Mouse (Mus musculus) adrenal gland, postnatal 4 days (tissue): Measurements from ENCODE around the gene Gm4631. TPM values are rescaled to one million over a fixed set of nuclear protein-coding genes. Genes with fewer than 3 reads are reported as not detected.
"Not testable (repeated sequence)": the region's sequence is repeated elsewhere in the genome, so short reads cannot be mapped to it uniquely, and the experiment has no call there.

ENCODE experiments used
- DNase-seq, 2 experiments: peaks; one replicate each; pipeline ENCODE4 v3.0.0; 2021 to 2022; ENCODE audit warnings: low spot score in 2 of 2, mixed read lengths in 2 of 2
- long read RNA-seq, 2 experiments: library from polyadenylated mRNA; stranded (forward); transcript quantifications; one replicate each; pipeline ENCODE4 v2.0.0; 2021
- total RNA-seq, 2 experiments: library from RNA; stranded (reverse); gene quantifications; 2 replicates each; pipeline ENCODE4 v1.2.3; 2021

The Gm4631 gene
- 10 to 100 TPM; 40.1 to 42.1 TPM for total RNA-seq
- long read RNA-seq, experiment 1 = 0 reads
- long read RNA-seq, experiment 2, partial matches to known transcripts = 1 of 2 reads
- long read RNA-seq, experiment 2, other reads (novel, unspliced or antisense) = 1 of 2 reads

- not testable (repeated sequence) for DNase-seq
Observed at GRCm38 (mm10) chr2:175338097-175338496, at the start of gene Gm4631. TSS of gene Gm4631 (minus strand) at chr2:175338197.

- DNase-seq = not testable (repeated sequence)
Observed at GRCm38 (mm10) chr2:175372136-175372535, 34.1 kb upstream of the Gm4631 start, which contains the start of gene Zfp968. TSS of gene Zfp968 (plus strand) at chr2:175372436.

- not testable (repeated sequence) for DNase-seq
Observed at GRCm38 (mm10) chr2:175274825-175275224, 63.2 kb downstream of the Gm4631 start, which contains the start of gene Gm14440. TSS of gene Gm14440 (plus strand) at chr2:175275125.

Other genes starting within 250 kb of the Gm4631 start
- 10 to 100 TPM; 11.9 to 13.2 TPM for gene Gm14399, start 196.2 kb downstream of the Gm4631 start, total RNA-seq
- 1 to 10 TPM; 2.1 TPM for gene Gm14443, start 162.3 kb downstream of the Gm4631 start, total RNA-seq
- gene Gm14391, start 131.3 kb downstream of the Gm4631 start, total RNA-seq = 10 to 100 TPM; 70.0 to 73.4 TPM
- gene Gm14440, start 63.1 kb downstream of the Gm4631 start, total RNA-seq = 1 to 10 TPM in 1 of 2 experiments, under 1 TPM in 1; 0.11 to 3.1 TPM
- 1 to 10 TPM; 3.6 to 8.6 TPM for gene Zfp968, start 34.2 kb upstream of the Gm4631 start, total RNA-seq
- gene Gm4724, start 97.6 kb upstream of the Gm4631 start, total RNA-seq = 1 to 10 TPM; 3.8 to 6.9 TPM
- 1 to 10 TPM; 3.3 to 4.0 TPM for gene Zfp965, start 131.8 kb upstream of the Gm4631 start, total RNA-seq